Mouse (Mus musculus) neural tube, embryonic 12.5 days (tissue): Measurements from ENCODE around the gene Rdh19. TPM values are rescaled to one million over a fixed set of nuclear protein-coding genes. Genes with fewer than 3 reads are reported as not detected.
"Not testable (repeated sequence)": the region's sequence is repeated elsewhere in the genome, so short reads cannot be mapped to it uniquely, and the experiment has no call there.

Source experiments
- ATAC-seq: fragments of 200-750 bp; cut with Nextera tagmentation; 2 replicates; pipeline ENCODE4 v1.8.0; 2017; ENCODE audit warnings: low read depth, mild to moderate bottlenecking, moderate TSS enrichment, moderate library complexity; ENCODE audit not compliant: low FRiP score
- H3K27ac ChIP-seq: fragments of 300-500 bp; sonication (generic); 2 replicates; pipeline ENCODE4 v1.5.1; 2016
- H3K27me3 ChIP-seq: fragments of 300-500 bp; sonication (generic); replicated peaks from 2 replicates; pipeline ENCODE4 v1.6.1; 2016; ENCODE audit warnings: mild to moderate bottlenecking
- H3K36me3 ChIP-seq: fragments of 300-500 bp; sonication (generic); 2 replicates; pipeline ENCODE4 v1.6.1; 2016; ENCODE audit warnings: mild to moderate bottlenecking
- H3K4me1 ChIP-seq: fragments of 300-500 bp; sonication (generic); 2 replicates; pipeline ENCODE4 v1.6.1; 2016
- H3K4me2 ChIP-seq: fragments of 300-500 bp; sonication (generic); replicated peaks from 2 replicates; pipeline ENCODE4 v1.6.1; 2016; ENCODE audit warnings: mild to moderate bottlenecking
- H3K4me3 ChIP-seq: fragments of 300-500 bp; sonication (generic); 2 replicates; pipeline ENCODE4 v1.5.1; 2016
- H3K9ac ChIP-seq: fragments of 300-500 bp; sonication (generic); 2 replicates; pipeline ENCODE4 v1.6.1; 2016; ENCODE audit warnings: mild to moderate bottlenecking
- H3K9me3 ChIP-seq: fragments of 300-500 bp; sonication (generic); 2 replicates; pipeline ENCODE4 v1.6.1; 2016; ENCODE audit warnings: mild to moderate bottlenecking
- WGBS: fragments of 180-500 bp; shearing (Covaris S2); methylation state at CpG from one replicate; pipeline ENCODE4 v1.1.7; 2016; 5-methylcytosine and 5-hydroxymethylcytosine counted together
- polyA plus RNA-seq: library from polyadenylated mRNA; unstranded; fragments of >200 nt; fragmentation: Nextera tagmentation; extraction: Ambion mirVana; gene quantifications from 2 replicates; pipeline ENCODE4 v1.2.1, GENCODE M21; 2016

Gene Rdh19
- not detected in 2 replicates for polyA plus RNA-seq

DNA sequence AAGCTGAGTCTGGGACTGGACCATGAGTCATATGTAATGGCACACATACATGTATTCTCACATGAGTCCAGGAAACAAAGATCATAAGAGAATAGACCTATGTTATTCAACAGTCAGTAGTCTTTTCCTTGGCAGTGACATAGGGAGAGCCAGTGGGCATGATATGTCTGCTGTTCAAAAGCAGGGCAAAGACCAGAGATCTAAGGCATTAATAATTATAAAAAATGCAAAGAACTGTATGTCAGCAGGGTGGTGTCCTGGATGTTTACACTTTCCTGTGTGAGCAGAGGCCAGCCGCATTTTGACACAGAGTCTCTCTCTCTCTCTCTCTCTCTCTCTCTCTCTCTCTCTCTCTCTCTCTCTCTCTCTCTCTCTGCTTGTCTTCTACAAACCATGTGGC is at the start of gene Rdh19:
Gene Rdh19, plus strand, starts transcription at position 301 of the 400 bp plus-strand sequence.
- Histone ChIP-seq H3K4me2 (no peak within 1 kb of the TSS), H3K27ac (no peak within 1 kb of the TSS), H3K36me3 (no peaks in the 10 kb centered on the region), H3K9me3 (no peaks in the 10 kb centered on the region), H3K27me3 (no peaks in the 10 kb centered on the region), H3K9ac (no peak within 1 kb of the TSS), H3K4me3 (no peak within 1 kb of the TSS), H3K4me1 (no peaks in the 10 kb centered on the region)
- 94% methylated on average over 1 of the region's 1 CpGs for WGBS
- no peak for ATAC-seq

DNA sequence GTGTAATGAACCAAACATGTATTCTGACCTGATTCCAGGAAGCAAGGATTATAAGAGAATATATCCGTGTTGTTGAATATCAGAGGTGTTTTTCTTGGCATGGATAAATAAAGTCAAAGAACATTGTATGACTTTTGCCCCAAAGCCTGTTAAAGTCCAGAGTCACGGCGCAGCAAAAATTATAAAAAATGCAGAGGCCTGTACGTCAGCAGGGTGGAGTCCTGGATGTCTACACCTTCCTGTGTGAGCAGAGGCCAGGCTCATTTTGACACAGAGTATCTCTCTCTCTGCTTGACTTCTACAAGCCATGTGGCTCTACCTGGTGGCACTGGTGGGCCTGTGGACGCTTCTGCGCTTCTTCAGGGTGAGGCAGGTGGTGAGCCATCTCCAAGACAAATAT is 48.8 kb upstream of the Rdh19 start, which contains the start of gene Rdh16:
Gene Rdh16, plus strand, starts transcription at position 262 of the 400 bp plus-strand sequence.
- Histone ChIP-seq H3K4me3 (no peak within 1 kb of the TSS), H3K4me2 (no peak within 1 kb of the TSS), H3K9me3 (no peaks in the 10 kb centered on the region), H3K9ac (no peak within 1 kb of the TSS), H3K4me1 (no peaks in the 10 kb centered on the region), H3K36me3 (no peaks in the 10 kb centered on the region), H3K27ac (no peak within 1 kb of the TSS), H3K27me3 (no peaks in the 10 kb centered on the region)
- 89% methylated on average over 6 of the region's 6 CpGs for WGBS
- ATAC-seq: no peak

DNA sequence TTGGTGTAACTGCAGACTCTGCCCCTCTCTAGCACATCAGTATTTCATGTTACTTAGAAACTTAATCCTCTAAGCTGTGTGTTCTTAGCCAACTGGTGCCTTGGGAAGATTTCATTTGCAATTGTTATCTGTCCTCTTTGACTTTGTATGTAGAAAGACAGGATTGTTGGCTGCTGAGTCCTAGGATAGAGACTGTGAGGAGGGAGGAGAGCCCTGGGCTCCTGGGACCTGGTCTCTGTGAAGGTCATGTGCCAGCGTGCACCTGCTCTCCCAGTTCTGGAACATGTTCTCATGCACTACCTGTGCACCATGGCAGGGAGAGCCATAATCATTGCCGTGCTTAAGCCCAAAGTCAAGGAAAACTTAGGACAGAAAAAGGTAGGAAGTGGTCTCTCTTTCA is 48.1 kb upstream of the Rdh19 start:
- H3K9me3 ChIP-seq: no peaks in the 10 kb centered on the region
- no peak for ATAC-seq
- H3K4me2 ChIP-seq: no peak overlapping the region
- WGBS: 80% methylated on average over 2 of the region's 2 CpGs
- H3K9ac ChIP-seq: no peak overlapping the region
- H3K4me3 ChIP-seq: no peak overlapping the region
- no peaks in the 10 kb centered on the region for H3K36me3 ChIP-seq
- no peaks in the 10 kb centered on the region for H3K27me3 ChIP-seq
- H3K4me1 ChIP-seq: no peaks in the 10 kb centered on the region
- no peak overlapping the region for H3K27ac ChIP-seq

DNA sequence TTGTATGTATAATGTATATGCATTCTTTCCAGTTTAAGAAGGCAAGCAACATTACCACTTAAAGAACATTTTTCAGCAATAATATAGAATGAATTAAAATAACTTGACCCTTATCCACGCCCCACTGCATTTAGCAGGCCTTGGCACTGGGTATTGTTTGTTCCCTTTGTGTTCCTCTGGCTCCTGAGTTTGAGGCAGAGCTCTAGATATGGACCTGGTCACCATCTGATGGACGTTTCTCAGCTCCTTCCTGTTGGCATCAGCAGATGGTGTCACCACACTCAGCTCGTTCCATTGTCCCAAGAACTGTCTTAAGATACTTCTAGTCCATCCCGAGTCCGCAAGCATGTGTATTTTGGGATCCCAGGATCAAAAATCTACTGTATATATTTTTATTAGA is 47.5 kb upstream of the Rdh19 start:
- no peak overlapping the region for H3K27ac ChIP-seq
- H3K4me1 ChIP-seq: no peaks in the 10 kb centered on the region
- no peak overlapping the region for H3K9ac ChIP-seq
- H3K27me3 ChIP-seq: no peaks in the 10 kb centered on the region
- no peak overlapping the region for H3K4me2 ChIP-seq
- no peaks in the 10 kb centered on the region for H3K36me3 ChIP-seq
- WGBS: 86% methylated on average over 5 of the region's 5 CpGs
- no peaks in the 10 kb centered on the region for H3K9me3 ChIP-seq
- no peak overlapping the region for H3K4me3 ChIP-seq
- no peak for ATAC-seq

DNA sequence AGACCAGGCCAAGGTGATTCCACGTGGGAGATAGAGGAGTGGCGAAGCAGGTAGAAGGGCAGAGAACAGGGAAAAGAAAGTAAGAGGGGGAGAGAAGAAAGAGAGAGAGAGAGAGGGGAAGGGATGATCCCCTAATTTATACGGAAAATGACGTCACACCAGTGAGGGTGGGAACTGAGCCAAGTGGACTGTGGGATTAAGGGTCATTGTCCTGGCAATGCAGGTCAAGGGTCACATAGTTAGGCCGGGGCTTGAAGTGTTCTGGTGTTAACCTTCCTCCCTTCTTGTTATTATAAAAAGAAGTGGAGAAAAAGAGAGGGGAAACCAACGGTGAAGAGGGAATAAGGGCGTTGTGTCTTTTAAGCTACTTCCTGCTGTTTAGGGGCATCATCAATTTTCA is 45.3 kb upstream of the Rdh19 start:
- Histone ChIP-seq H3K27me3 (no peaks in the 10 kb centered on the region), H3K4me1 (no peaks in the 10 kb centered on the region), H3K9me3 (no peaks in the 10 kb centered on the region), H3K4me2 (no peak overlapping the region), H3K27ac (no peak overlapping the region), H3K4me3 (no peak overlapping the region), H3K36me3 (no peaks in the 10 kb centered on the region), H3K9ac (no peak overlapping the region)
- WGBS: 71% methylated on average over 7 of the region's 7 CpGs
- no peak for ATAC-seq

DNA sequence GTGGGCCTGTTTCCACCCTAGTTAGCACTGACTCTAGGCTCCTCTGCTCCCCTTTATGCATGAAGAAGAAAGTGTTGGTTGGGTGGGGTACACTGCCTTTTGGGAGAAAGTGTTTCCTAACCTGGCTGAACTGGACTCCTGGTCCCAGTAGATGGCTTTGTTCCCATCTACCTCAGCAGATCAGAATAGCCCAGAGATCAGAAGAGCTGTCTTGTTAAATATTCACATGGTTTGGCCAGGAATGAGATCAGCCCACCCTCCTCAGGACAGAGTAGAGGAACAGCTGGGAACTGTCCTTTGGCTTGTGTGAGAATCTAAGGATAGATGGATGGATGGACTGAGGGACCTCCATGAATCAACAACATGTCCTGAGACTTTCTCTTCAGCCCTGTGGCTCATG is 33.8 kb upstream of the Rdh19 start:
- no peaks in the 10 kb centered on the region for H3K36me3 ChIP-seq
- H3K27ac ChIP-seq: no peak overlapping the region
- H3K9me3 ChIP-seq: peaks cover 2% of the 10 kb centered on the region; the same call in 1 of the 2 replicates
- H3K4me2 ChIP-seq: no peak overlapping the region
- no peaks in the 10 kb centered on the region for H3K27me3 ChIP-seq
- no peak for ATAC-seq
- no peak overlapping the region for H3K9ac ChIP-seq
- H3K4me3 ChIP-seq: no peak overlapping the region
- no peaks in the 10 kb centered on the region for H3K4me1 ChIP-seq

DNA sequence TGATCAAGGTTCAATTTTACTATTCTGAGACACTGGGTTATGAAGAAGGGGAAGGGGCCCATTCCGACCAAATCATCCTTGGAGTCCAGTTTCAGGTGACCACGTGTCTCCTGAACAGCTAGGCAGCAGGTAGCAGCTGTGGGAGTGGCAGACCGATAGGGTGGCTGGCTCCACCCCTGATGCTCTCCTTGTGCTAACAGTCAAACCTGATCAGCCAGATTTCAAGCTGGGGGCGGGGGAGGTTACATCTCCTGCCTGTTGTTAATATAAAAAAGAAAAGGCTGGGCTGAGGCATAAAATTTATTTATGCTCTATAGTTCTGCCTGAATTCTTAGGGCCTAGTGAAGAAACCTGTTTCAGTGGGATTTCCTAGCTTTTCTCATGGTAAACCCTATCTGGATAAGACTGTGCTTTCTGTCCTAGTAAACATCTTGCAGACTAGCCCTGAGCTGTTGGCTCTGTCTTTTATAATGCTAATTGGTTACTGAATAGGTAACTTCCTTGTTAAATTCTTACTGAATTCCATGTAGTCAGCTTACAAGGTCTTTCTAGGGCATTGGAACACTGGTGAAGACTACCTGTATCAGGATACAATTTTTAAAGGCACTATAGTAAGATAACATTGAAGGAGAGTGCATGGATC is 32.3 kb upstream of the Rdh19 start:
- WGBS: 81% methylated on average over 4 of the region's 4 CpGs
- ATAC-seq, H3K27me3 ChIP-seq, H3K4me1 ChIP-seq, H3K36me3 ChIP-seq, H3K4me2 ChIP-seq, H3K9me3 ChIP-seq, H3K4me3 ChIP-seq, H3K27ac ChIP-seq, H3K9ac ChIP-seq: not testable (repeated sequence)

DNA sequence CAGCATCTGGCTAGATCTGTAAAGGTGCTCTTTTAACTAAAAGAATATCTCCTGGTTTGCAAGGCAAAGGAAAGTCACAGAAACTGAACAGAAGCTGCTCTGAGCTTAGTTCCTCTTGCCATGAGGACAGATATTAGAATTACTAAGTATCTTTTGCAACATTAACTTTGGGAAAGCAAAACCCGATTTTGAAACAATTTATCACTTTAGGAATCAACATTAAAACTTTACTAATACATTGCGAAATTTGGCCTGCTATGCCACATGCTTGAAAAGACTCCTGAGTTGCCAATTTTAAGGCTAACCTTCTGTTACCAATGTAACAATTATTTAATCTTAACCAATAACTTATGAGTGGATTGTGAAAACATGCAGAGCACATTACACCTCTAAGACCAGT is 27.9 kb upstream of the Rdh19 start:
- not testable (repeated sequence) for H3K27me3 ChIP-seq, H3K9ac ChIP-seq, H3K4me1 ChIP-seq, H3K9me3 ChIP-seq, H3K36me3 ChIP-seq, H3K4me3 ChIP-seq, H3K4me2 ChIP-seq, ATAC-seq, H3K27ac ChIP-seq
- WGBS: 91% methylated on average over 2 of the region's 2 CpGs

DNA sequence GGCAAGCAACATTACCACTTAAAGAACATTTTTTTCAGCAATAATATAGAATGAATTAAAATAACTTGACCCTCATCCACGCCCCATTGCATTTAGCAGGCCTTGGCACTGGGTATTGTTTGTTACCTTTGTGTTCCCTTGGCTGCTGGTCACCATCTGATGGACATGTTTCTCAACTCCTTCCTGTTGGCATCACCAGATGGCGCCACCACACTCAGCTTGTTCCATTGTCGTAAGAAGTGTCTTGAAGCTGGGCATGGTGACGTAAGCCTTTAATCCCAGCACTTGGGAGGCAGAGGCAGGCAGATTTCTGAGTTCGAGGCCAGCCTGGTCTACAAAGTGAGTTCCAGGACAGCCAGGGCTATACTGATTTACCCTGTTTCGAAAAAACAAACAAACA is 24.3 kb upstream of the Rdh19 start:
- Histone ChIP-seq H3K4me2 (no peak overlapping the region), H3K27ac (no peak overlapping the region), H3K27me3 (no peaks in the 10 kb centered on the region), H3K9ac (no peak overlapping the region), H3K9me3 (peaks cover 3% of the 10 kb centered on the region; the same call in 1 of the 2 replicates), H3K36me3 (no peaks in the 10 kb centered on the region), H3K4me1 (no peaks in the 10 kb centered on the region), H3K4me3 (no peak overlapping the region)
- ATAC-seq: no peak
- WGBS: 77% methylated on average over 6 of the region's 6 CpGs

DNA sequence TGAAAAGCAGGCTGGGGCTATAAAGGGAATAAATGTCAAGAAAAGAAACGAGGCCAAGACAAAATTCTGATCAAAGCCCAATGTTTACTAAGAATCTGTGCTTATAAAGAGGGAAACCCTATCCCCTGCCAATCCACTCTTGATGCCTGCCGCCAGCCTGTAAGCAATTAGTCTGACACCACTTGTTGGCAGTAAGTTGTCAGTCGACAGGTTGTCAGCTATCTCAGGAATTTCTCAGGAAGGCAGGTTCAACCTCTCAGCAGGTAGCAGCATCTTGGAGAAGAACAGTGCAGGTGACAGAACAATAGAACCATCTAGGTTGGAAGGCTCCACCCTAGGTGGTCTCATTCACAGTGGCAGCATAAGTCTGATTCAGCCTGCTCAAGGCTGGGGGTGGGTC is 20.6 kb upstream of the Rdh19 start:
- no peaks in the 10 kb centered on the region for H3K9me3 ChIP-seq
- no peaks in the 10 kb centered on the region for H3K36me3 ChIP-seq
- no peak overlapping the region for H3K4me3 ChIP-seq
- no peaks in the 10 kb centered on the region for H3K27me3 ChIP-seq
- no peak for ATAC-seq
- H3K4me1 ChIP-seq: no peaks in the 10 kb centered on the region
- H3K4me2 ChIP-seq: no peak overlapping the region
- H3K27ac ChIP-seq: no peak overlapping the region
- 75% methylated on average over 3 of the region's 3 CpGs for WGBS
- no peak overlapping the region for H3K9ac ChIP-seq

DNA sequence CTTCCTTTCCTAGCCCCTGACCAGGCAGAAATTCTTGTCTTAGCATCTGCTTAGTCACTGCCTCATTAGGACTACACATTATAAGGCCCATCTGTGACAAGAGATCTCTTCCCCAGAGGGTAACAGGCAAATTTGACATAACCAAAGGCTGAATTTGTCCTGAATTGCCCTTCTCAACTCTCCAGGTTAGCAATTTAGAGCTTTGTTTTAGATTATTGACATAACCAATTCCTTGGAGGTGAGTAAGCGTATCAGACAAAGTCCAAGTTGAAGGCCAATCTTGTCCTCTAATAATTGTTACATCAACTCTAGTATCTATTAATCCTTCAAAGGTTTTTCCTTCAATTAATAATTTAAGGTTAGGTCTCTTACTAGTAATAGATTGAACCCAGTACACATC is 15.5 kb upstream of the Rdh19 start:
- H3K9me3 ChIP-seq, H3K4me1 ChIP-seq, ATAC-seq, H3K27me3 ChIP-seq, H3K36me3 ChIP-seq, H3K4me2 ChIP-seq, H3K9ac ChIP-seq, H3K4me3 ChIP-seq, H3K27ac ChIP-seq: not testable (repeated sequence)
- WGBS: 97% methylated on average over 1 of the region's 1 CpGs

DNA sequence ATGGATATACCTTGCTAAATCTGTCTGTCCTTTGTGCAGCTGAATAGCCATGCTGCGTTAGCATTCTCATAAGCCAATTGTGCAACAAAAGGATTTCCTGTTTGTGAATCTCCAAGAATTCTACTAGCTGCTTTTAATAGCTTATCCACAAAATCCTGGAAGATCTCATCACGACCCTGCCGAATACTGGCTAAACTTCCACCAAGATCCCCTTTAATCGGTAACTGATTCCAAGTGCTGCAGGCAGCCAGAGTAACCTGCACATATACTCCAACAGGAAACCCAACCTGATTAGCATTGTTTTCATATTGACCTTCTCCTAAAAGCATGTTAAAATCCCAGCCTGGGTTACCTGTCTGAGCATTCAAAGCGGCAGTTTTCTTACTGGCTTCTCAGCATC is 14.4 kb upstream of the Rdh19 start:
- no peak overlapping the region for H3K27ac ChIP-seq
- H3K4me3 ChIP-seq: no peak overlapping the region
- no peak for ATAC-seq
- H3K4me1 ChIP-seq: no peaks in the 10 kb centered on the region
- WGBS: 88% methylated on average over 5 of the region's 5 CpGs
- peaks cover 6% of the 10 kb centered on the region; the same call in 1 of the 2 replicates for H3K9me3 ChIP-seq
- H3K36me3 ChIP-seq: no peaks in the 10 kb centered on the region
- no peak overlapping the region for H3K9ac ChIP-seq
- H3K27me3 ChIP-seq: no peaks in the 10 kb centered on the region
- H3K4me2 ChIP-seq: no peak overlapping the region

DNA sequence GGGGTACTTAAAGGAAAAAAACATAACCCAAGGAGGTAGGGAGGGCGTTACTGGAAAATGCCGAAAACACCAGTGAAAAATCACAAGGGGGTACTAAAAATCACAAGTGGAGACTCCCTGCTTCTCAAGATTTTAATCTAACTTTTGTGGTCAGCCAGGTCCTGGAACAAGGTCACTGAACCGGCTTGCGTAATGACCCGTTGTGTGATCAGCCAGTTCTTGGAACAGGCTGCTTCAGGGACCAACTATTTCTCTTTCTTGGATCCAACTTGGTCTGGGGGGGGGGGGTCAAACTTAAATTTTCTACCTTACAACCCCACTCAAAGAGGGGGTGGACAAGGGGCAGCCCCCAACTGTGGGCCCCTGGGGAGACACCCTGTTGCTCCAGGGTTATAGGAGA is 11.9 kb upstream of the Rdh19 start:
- H3K9ac ChIP-seq, H3K9me3 ChIP-seq, H3K27ac ChIP-seq, H3K27me3 ChIP-seq, H3K4me2 ChIP-seq, ATAC-seq, H3K4me1 ChIP-seq, H3K36me3 ChIP-seq, H3K4me3 ChIP-seq: not testable (repeated sequence)
- 96% methylated on average over 5 of the region's 5 CpGs for WGBS
